Mouse (Mus musculus) limb, embryonic 12.5 days (tissue): ENCODE results near the gene Insl3. TPM values are rescaled to one million over a fixed set of nuclear protein-coding genes. Genes with fewer than 3 reads are reported as not detected.

Experiments used
- ATAC-seq: fragments of 200-750 bp; cut with Nextera tagmentation; 2 replicates; pipeline ENCODE4 v1.8.0; 2017; ENCODE audit warnings: low read depth, moderate TSS enrichment; ENCODE audit not compliant: insufficient number of reproducible peaks, insufficient read depth, low FRiP score, low TSS enrichment
- H3K27ac ChIP-seq: fragments of 300-500 bp; sonication (generic); 2 replicates; pipeline ENCODE4 v1.5.1; 2016; ENCODE audit warnings: mild to moderate bottlenecking, moderate library complexity
- H3K27me3 ChIP-seq: fragments of 300-500 bp; sonication (generic); 2 replicates; pipeline ENCODE4 v1.6.1; 2016; ENCODE audit warnings: mild to moderate bottlenecking, moderate library complexity
- H3K36me3 ChIP-seq: fragments of 300-500 bp; sonication (generic); 2 replicates; pipeline ENCODE4 v1.6.1; 2016; ENCODE audit warnings: mild to moderate bottlenecking, moderate library complexity
- H3K4me1 ChIP-seq: fragments of 300-500 bp; sonication (generic); replicated peaks from 2 replicates; pipeline ENCODE4 v1.6.1; 2016
- H3K4me2 ChIP-seq: fragments of 300-500 bp; sonication (generic); 2 replicates; pipeline ENCODE4 v1.6.1; 2016; ENCODE audit warnings: mild to moderate bottlenecking, moderate library complexity
- H3K4me3 ChIP-seq: fragments of 300-500 bp; sonication (generic); replicated peaks from 2 replicates; pipeline ENCODE4 v1.5.1; 2016; ENCODE audit warnings: mild to moderate bottlenecking
- H3K9ac ChIP-seq: fragments of 300-500 bp; sonication (generic); replicated peaks from 2 replicates; pipeline ENCODE4 v1.6.1; 2016; ENCODE audit warnings: mild to moderate bottlenecking, moderate library complexity
- H3K9me3 ChIP-seq: fragments of 300-500 bp; sonication (generic); 2 replicates; pipeline ENCODE4 v1.6.1; 2016; ENCODE audit warnings: mild to moderate bottlenecking, moderate library complexity
- WGBS: fragments of 180-500 bp; shearing (Covaris S2); methylation state at CpG from one replicate; pipeline ENCODE4 v1.1.7; 2016; 5-methylcytosine and 5-hydroxymethylcytosine counted together
- polyA plus RNA-seq: library from polyadenylated mRNA; unstranded; fragments of >200 nt; fragmentation: Nextera tagmentation; extraction: Ambion mirVana; gene quantifications from 2 replicates; pipeline ENCODE4 v1.2.1, GENCODE M21; 2016

The Insl3 gene
- polyA plus RNA-seq, 1 experiment from 2014 or later, result 0.54 TPM

DNA sequence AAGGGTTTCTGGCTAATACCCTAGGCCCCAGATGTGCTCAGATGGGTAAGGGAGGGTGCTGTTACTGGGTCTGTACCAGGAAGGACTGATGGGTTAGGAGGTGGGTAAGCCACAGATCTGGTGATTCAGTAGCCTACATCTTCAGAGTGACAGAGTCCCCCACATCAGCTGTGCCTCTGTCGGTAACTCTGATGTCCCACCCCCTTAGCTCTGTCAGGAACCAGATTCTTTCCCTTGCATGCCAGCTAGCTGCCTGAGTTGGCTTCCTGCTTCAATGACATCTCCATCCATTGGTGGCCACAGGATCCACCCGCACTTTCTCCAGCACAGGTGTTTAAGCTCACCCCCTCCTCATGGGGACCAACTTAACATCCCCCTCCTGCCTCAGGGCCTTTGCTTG, 22.6 kb downstream of the Insl3 start:
- no peak for ATAC-seq
- H3K27ac ChIP-seq, result no peak overlapping the region
- H3K9me3 ChIP-seq, result no peaks in the 10 kb centered on the region
- H3K36me3 ChIP-seq, result no peaks in the 10 kb centered on the region
- H3K9ac ChIP-seq, result no peak overlapping the region
- H3K4me1 ChIP-seq, result peaks cover 12% of the 10 kb centered on the region; the same call in 1 of the 2 replicates
- H3K27me3 ChIP-seq, result peaks cover 48% of the 10 kb centered on the region
- H3K4me2 ChIP-seq, result no peak overlapping the region
- 87% methylated on average over 2 of the region's 2 CpGs for WGBS
- no peak overlapping the region for H3K4me3 ChIP-seq

DNA sequence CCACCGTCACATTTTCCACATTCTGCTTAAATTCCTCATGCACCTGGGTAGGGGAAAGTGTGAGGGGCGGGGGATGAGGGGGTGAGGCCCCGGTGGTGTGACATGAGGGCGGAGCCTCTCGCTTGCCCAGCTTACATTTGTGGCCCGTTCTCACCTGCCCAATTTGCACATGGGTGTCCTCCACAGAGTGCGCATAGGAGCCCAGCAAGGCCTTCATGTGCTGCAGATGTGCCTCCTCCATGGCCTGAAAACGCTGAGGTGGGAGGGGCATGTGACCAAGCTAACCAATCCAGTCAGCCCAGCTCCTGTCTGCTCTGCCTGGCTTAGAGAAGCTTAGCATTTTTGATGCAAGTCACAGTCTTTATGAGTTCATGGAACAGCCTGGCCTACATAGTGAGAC, 26.5 kb downstream of the Insl3 start:
- H3K4me2 ChIP-seq, result peak overlapping the region; percentile 26; the same call in 1 of the 2 replicates
- no peak overlapping the region for H3K4me3 ChIP-seq
- H3K9ac ChIP-seq, result no peak overlapping the region
- 32% methylated on average over 8 of the region's 8 CpGs for WGBS
- peak; percentile 6; the same call in 1 of the 2 replicates for ATAC-seq
- peaks cover 21% of the 10 kb centered on the region for H3K27me3 ChIP-seq
- H3K36me3 ChIP-seq, result no peaks in the 10 kb centered on the region
- H3K4me1 ChIP-seq, result peaks cover 19% of the 10 kb centered on the region
- H3K9me3 ChIP-seq, result no peaks in the 10 kb centered on the region
- no peak overlapping the region for H3K27ac ChIP-seq

DNA sequence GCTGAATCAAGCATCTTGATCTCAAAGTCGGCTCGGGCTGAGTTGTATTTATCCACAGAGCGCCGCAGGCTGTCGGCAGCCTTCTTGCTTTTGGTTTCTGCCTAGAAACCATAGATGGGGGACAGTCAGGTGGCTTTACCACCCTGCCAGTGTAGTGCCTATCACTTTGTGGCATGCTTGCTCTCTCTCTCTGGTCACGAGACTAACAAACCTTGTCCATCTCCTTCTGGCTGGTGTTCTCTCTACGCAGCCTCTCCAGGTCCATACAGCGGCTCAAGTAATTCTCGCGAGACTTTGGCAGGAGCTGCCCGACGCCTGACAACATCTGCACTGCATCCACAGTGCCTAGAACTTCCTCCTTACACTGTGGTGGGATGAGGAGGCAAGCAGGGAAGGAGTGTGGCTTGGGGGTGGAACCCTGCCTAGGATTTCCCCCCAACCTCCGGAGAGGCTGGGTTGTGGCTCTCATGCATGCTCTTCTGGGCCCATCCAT, 27.6 kb downstream of the Insl3 start:
- H3K4me2 ChIP-seq, result no peak overlapping the region
- H3K4me1 ChIP-seq, result peaks cover 20% of the 10 kb centered on the region
- no peak overlapping the region for H3K9ac ChIP-seq
- H3K9me3 ChIP-seq, result no peaks in the 10 kb centered on the region
- H3K27ac ChIP-seq, result no peak overlapping the region
- peaks cover 16% of the 10 kb centered on the region for H3K27me3 ChIP-seq
- ATAC-seq, result no peak
- 79% methylated on average over 13 of the region's 13 CpGs for WGBS
- no peaks in the 10 kb centered on the region for H3K36me3 ChIP-seq
- no peak overlapping the region for H3K4me3 ChIP-seq

DNA sequence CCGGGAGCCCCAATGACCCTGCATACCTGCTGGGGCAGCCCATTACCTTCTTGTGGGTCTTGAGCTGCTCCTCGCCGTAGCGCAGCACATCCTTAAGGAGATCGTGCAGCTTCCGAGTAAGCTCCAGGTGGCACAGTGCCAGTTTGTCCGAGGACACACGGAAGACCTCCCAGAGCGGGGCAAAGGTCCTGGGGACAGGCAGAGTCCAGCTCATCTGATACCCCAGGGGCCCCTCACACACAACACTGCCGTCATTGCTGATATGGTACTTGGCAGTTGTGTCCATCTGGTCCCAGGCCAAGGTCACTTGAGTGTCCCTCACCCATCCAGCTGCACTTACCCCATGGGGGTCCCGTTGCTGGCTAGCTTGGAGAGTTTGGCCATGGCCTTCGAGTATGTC, 28.1 kb downstream of the Insl3 start:
- Histone ChIP-seq H3K4me3 (no peak overlapping the region), H3K9me3 (no peaks in the 10 kb centered on the region), H3K9ac (no peak overlapping the region), H3K36me3 (no peaks in the 10 kb centered on the region), H3K27me3 (peaks cover 13% of the 10 kb centered on the region), H3K4me2 (no peak overlapping the region), H3K4me1 (peaks cover 20% of the 10 kb centered on the region), H3K27ac (no peak overlapping the region)
- no peak for ATAC-seq
- WGBS, result 92% methylated on average over 12 of the region's 12 CpGs

DNA sequence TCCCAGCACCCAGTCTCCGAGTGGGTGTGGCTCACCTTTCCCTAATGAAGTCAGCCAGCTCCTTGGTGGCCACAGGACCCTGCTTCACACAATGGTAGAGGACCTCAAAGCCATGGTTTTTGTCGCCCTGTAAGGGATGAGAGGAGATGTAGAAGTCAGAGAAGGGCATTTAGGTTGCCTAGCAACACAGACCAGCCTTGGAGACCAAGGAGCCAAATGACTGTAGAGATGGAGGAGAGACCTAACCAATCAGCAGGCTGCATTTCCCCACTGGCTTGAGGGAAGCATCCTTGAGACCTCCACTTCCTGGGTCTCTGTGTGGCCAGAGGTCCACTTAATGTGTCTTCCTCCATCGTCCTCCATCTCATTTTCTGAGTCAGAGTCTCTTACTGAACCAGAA, 29.2 kb downstream of the Insl3 start:
- no peak overlapping the region for H3K4me2 ChIP-seq
- H3K36me3 ChIP-seq, result no peaks in the 10 kb centered on the region
- peaks cover 20% of the 10 kb centered on the region for H3K4me1 ChIP-seq
- WGBS, result 38% methylated on average over 3 of the region's 3 CpGs
- H3K9ac ChIP-seq, result no peak overlapping the region
- peaks cover 21% of the 10 kb centered on the region for H3K27me3 ChIP-seq
- H3K27ac ChIP-seq, result no peak overlapping the region
- no peak overlapping the region for H3K4me3 ChIP-seq
- no peak for ATAC-seq
- H3K9me3 ChIP-seq, result no peaks in the 10 kb centered on the region

DNA sequence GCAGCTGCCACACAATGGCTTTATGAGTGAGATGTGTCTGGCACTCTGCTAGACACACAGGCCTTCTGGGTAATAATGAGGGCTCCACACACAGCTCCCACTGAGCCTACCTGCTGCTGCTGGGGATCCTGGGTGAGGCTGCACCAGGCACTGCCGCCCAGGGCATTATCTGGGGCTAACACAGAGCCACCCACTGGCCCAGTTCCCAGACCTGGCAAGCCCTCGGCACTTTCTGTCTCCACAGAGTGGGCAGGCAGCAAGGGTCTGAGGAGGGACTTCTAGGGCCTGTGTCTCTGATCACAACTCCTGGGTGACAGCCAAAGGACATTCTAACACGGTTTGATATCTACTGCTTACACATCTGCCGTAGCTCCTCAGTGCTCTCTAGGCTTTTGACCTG, 30.2 kb downstream of the Insl3 start:
- no peaks in the 10 kb centered on the region for H3K36me3 ChIP-seq
- H3K9me3 ChIP-seq, result no peaks in the 10 kb centered on the region
- ATAC-seq, result no peak
- H3K4me3 ChIP-seq, result no peak overlapping the region
- H3K4me2 ChIP-seq, result no peak overlapping the region
- no peak overlapping the region for H3K9ac ChIP-seq
- WGBS, result 62% methylated on average over 4 of the region's 4 CpGs
- peaks cover 20% of the 10 kb centered on the region for H3K4me1 ChIP-seq
- peaks cover 30% of the 10 kb centered on the region for H3K27me3 ChIP-seq
- H3K27ac ChIP-seq, result no peak overlapping the region

DNA sequence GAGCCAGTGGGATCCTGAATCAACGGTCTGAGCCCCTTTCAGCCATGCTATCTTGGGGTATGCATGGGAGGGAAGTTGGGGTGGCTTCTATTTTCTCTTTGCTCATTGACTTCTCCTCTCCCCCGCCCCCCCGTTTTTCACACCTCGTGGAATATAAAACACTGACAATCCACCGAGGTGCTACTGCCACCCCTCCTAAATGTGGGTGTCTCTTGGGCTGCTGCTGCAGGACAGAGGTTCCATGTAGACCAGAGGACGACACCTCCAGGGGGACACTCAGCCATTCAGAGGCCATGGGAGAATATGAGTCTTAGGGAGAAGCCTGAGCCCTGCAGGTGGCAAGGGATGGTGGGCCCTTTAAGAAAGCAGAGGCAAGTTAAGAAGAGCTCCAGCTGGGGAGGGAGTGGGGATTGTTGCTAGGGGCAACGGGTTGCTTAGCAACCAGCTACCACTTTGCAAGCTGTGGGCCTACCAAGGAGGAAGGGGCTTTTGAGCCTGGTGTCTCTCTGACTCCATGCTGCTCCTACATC, 31.0 kb downstream of the Insl3 start:
- Histone ChIP-seq H3K4me3 (no peak overlapping the region), H3K36me3 (no peaks in the 10 kb centered on the region), H3K9me3 (no peaks in the 10 kb centered on the region), H3K4me2 (no peak overlapping the region), H3K9ac (no peak overlapping the region), H3K27ac (no peak overlapping the region), H3K27me3 (peaks cover 38% of the 10 kb centered on the region), H3K4me1 (peaks cover 21% of the 10 kb centered on the region)
- 28% methylated on average over 7 of the region's 7 CpGs for WGBS
- ATAC-seq, result peak; percentile 61

DNA sequence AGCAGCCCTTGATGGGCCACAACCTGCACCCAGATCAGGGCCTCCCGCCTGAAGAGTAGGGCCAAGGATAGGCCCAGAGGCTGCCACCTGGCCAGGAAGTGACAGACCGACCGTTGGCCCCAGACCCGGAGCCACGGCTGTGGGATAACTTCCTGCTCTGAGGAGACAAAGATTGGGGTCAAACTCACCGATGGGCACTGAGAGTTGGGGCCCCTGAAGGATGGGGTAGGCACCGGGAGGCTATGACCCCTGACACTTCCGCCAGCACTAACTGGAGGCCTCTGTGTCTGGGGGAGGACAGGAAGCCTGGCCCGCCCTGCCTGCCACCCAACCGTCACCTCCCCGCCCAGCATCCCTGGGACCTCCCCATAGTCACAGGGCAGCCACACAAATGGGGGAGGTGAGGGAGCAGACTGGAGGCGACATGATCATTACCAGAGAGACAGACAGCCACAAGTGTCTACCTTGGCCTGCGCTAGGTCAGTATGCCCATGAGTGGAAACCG, 34.1 kb downstream of the Insl3 start:
- peaks cover 60% of the 10 kb centered on the region for H3K27me3 ChIP-seq
- no peak overlapping the region for H3K4me2 ChIP-seq
- H3K4me3 ChIP-seq, result no peak overlapping the region
- no peaks in the 10 kb centered on the region for H3K36me3 ChIP-seq
- no peak overlapping the region for H3K9ac ChIP-seq
- no peaks in the 10 kb centered on the region for H3K9me3 ChIP-seq
- H3K27ac ChIP-seq, result no peak overlapping the region
- no peak for ATAC-seq
- WGBS, result 53% methylated on average over 14 of the region's 14 CpGs
- peaks cover 18% of the 10 kb centered on the region for H3K4me1 ChIP-seq

DNA sequence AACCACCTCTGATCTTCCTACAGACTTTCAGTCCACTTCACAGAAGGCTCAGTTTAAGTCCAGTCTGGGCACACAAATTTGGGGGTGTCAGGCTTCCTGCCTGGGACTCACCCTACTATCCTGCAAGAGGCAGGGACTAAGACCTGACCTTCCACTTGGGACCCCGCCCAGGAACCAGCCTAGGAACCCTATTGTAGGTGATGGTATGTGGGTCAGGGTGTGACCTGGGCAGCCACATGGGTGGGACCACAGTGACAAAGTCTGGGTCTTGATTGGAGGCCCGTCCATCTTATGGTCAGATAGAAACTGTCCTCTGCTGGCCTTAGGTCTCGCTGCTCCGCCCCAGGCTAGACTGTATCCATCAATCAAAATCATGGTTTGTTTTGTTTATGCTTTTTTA, 35.4 kb downstream of the Insl3 start:
- WGBS, result 61% methylated on average over 4 of the region's 4 CpGs
- ATAC-seq, result no peak
- no peak overlapping the region for H3K27ac ChIP-seq
- 0 out of 2 replicates have a peak overlapping the region, but pooled peaks have one; percentile 83 for H3K4me2 ChIP-seq
- H3K4me3 ChIP-seq, result no peak overlapping the region; the same call in 1 of the 2 replicates
- no peak overlapping the region for H3K9ac ChIP-seq
- no peaks in the 10 kb centered on the region for H3K36me3 ChIP-seq
- peaks cover 23% of the 10 kb centered on the region for H3K4me1 ChIP-seq
- H3K27me3 ChIP-seq, result peaks cover 69% of the 10 kb centered on the region
- H3K9me3 ChIP-seq, result no peaks in the 10 kb centered on the region

DNA sequence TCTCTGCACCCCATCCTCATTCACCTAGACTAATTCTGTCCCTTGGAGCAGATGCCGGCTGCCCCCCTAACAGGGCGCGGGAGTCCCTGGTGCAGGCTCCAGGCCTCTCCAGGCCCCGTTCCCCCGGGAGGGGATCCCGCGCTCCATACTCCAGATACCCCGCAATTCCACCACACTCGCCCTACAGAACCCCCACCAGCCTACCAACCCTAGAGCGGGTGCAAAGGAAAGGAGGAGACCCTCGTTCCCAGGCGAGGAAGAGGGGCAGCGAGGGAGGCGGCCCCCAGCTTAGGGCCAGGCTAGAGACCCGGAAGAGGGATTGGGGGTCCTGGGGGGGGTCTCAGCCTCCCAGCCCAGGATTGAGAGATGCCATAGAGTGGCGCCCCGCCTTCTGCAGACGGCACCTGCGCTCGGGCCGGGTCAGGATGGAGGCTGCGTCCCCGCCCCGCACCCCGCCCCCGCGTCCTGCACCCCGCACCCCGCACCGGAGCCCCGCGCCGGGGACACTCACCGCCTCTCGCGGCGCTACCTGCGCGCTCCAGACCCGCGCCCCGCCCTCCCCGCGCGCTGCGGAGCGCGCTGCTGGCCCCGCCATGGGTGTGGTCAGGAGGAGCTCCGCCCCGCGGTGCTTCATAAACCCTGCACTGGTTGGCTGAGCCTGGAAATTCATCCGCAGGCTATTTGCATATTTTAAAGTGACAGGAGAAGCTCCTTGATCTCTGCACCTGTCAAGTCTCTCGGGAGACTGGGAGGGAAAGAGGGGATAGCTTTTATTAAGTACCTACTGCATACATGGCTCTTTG, 36.3 kb downstream of the Insl3 start, which contains the start of gene Fcho1:
Gene Fcho1, minus strand, starts transcription at position 595 of the 803 bp plus-strand sequence.
- peak; percentile 49; the same call in 1 of the 2 replicates for ATAC-seq
- Histone ChIP-seq H3K36me3 (no peaks in the 10 kb centered on the region), H3K27me3 (peaks cover 74% of the 10 kb centered on the region), H3K9ac (peak within 1 kb of the TSS; percentile 60), H3K4me1 (peaks cover 15% of the 10 kb centered on the region), H3K27ac (no peak within 1 kb of the TSS), H3K4me2 (peak within 1 kb of the TSS; percentile 83), H3K4me3 (peak within 1 kb of the TSS; percentile 60), H3K9me3 (no peaks in the 10 kb centered on the region)
- under 1% methylated on average over 54 of the region's 54 CpGs for WGBS

DNA sequence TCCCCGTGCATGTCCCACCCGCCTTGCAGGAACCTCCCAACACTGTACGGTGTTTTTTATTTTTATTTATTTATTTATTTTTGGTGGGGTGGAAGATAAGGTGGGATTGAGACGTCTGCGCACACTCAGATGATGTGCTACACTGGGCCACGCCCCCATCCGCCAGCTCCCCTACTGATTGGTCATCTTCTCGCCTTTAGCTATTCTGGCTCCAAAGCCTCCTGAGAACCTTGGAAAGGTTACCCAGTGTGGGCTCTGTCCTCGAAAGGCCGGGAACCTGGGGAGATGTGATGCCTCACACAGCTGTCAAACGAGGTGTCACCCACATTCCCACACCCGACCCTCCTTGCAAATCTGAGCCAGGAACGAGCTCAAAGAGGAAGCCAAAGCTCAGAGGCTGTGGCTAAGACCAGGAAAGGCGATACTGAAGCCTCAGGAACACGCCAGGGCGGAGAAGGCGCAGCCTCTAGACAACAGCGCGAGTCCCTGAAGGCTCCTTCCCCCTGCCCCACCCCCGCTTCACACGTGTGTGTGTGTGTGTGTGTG, 39.3 kb downstream of the Insl3 start:
- Histone ChIP-seq H3K9ac (peak overlapping the region; percentile 42; the same call in 1 of the 2 replicates), H3K27ac (no peak overlapping the region), H3K9me3 (no peaks in the 10 kb centered on the region), H3K4me1 (peaks cover 12% of the 10 kb centered on the region; the same call in 1 of the 2 replicates), H3K27me3 (peaks cover 72% of the 10 kb centered on the region), H3K36me3 (no peaks in the 10 kb centered on the region), H3K4me2 (peak overlapping the region; percentile 60), H3K4me3 (peak overlapping the region; percentile 26)
- 6% methylated on average over 20 of the region's 21 CpGs for WGBS
- no peak for ATAC-seq
